Mouse (Mus musculus): Measurements from ENCODE around the gene Mybph.

DNA sequence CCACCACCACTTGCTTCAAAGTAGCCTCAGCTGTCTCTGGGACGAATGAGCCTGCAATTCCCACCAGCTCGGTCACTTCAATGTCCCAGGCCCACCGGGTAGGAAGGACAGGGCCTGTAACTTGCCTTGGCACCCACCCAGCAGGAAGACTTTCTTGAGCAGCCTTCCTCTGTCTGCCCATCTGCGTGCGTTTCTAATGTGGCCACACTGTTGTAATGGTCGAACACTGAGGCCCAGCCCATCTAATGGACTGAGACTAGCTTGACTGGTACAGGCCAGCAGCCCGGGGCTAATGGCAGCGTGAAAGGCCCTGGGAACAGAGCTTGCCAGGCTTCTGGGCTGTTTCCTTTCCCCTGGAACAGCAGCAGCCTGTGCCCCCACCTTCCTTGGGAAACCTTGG, 39.1 kb downstream of the Mybph start:
- TF ChIP-seq CTCF (IDR thresholded peaks at IDR 0.05; ENCODE audit: low read depth) (no peak), EP300 (IDR thresholded peaks at IDR 0.05; ENCODE audit: low read depth) (no peak)

Data from liver, postnatal 0 days (tissue).